Mouse (Mus musculus) layer of hippocampus, postnatal 25 days (tissue): ENCODE measurements around the gene Hoxb8. TPM values are rescaled to one million over a fixed set of nuclear protein-coding genes. Genes with fewer than 3 reads are reported as not detected.

Experiments used
- DNase-seq, 2 experiments: peaks; one replicate each; pipeline ENCODE4 v3.0.0; 2022; ENCODE audit warnings: mixed read lengths in 2 of 2, low spot score in 1 of 2; ENCODE audit errors: extremely low spot score in 1 of 2
- microRNA-seq, 2 experiments: library from miRNA; unstranded; fragments of <30 nt; microRNA quantifications; one replicate each; pipeline ENCODE4 v1.2.0; 2021
- total RNA-seq, 2 experiments: library from RNA; stranded (reverse); gene quantifications; 2 replicates each; pipeline ENCODE4 v1.2.3; 2021

Gene Hoxb8
- total RNA-seq, 2 experiments from 2014 or later: not detected

DNA sequence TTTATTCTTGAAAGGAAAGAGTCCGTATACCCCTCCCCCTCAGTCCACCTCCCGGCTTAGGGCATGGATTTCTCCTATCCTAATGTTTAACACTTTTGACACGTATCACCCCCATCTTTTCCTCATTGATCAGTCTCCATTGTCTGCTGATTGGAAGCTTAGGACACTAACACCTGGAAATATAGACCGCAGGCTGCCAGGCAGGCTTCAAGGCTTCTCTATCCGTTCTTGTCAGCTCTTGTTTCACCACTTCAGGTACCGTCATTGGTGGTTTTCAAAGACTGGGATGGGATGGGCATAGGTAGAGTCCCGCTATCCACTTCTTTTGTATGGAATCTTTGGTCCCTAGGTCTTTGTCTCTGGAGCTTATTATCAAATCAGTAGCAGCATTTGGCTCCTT lies 45.4 kb downstream of the Hoxb8 start:
- no peak for DNase-seq

DNA sequence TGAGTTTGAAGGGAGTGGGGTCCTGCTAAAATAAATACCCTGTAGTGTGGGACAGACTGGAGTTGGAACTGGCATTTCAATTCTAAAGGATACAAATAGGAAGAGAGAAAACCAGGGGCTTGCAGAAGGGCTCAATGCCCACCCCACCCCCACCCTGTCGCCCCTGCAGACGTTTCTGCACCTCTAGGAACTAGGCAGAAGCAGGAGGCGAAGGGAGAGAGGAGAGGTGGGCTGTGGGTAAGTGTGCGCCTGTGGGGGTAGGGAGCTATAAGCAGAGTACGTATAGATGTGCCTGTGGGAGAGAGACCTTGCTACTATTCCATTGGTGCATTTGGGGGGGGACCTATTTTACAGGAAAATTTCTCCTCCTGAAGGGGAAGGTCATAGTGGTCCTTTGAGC lies 46.0 kb downstream of the Hoxb8 start:
- DNase-seq: no peak

DNA sequence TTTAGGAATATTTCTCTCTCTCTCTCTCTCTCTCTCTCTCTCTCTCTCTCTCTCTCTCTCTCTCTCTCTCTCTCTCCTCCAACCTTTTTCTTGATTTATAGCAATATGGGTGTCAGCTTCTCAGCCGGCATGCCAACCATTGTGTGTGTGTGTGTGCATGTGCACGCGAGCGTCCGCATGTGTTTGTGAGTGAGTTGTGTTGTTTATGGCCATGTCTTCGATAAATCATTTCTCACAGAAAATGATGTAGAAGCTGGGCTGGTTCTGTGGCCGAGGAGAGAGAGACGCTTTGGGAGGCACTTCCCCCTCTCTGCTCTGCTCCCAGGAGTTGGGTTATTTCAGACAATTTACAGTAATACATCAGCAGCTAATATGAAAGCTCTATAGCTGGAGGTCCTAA lies 46.9 kb downstream of the Hoxb8 start:
- no peak for DNase-seq

DNA sequence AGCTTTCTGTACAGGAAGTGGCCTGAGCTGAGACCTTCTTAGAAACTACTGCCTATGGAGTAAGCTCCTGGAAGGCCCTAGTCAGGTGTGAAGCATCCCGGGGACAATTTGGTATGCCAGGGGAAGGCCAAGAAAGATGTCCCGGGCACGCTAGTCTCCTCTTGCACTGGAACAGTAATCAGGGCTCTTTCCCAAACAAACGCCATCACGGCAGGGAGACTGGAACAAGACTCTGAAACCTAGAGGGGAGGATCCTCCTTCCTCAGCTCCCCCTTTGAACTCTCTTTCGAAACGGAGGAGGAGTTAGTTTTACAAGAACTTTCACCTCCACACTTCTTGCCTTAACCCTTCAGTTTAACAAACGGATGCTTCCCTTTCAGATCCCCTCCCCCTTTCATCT lies 50.4 kb downstream of the Hoxb8 start:
- no peak for DNase-seq

DNA sequence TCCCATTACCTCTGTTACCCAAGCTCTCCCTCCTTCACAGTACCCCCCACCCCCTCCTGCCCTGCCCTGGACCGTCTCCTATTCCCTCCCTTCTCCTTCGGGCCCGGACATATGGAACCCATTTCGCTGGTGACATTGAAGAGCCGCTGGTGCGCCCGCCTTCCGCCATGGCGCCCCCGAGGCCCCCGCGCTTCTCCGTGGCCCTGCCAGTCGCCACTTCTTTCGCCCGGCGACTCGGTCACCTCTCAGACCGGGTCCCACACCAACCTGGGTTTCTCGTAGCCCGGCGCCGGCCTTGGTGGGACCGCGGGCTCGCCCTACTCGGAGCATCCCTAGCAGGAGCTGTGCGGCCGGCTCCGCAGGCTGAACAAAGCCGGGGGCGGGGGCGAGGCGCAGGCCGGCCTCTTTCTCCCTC lies 50.9 kb downstream of the Hoxb8 start:
- DNase-seq: no peak

DNA sequence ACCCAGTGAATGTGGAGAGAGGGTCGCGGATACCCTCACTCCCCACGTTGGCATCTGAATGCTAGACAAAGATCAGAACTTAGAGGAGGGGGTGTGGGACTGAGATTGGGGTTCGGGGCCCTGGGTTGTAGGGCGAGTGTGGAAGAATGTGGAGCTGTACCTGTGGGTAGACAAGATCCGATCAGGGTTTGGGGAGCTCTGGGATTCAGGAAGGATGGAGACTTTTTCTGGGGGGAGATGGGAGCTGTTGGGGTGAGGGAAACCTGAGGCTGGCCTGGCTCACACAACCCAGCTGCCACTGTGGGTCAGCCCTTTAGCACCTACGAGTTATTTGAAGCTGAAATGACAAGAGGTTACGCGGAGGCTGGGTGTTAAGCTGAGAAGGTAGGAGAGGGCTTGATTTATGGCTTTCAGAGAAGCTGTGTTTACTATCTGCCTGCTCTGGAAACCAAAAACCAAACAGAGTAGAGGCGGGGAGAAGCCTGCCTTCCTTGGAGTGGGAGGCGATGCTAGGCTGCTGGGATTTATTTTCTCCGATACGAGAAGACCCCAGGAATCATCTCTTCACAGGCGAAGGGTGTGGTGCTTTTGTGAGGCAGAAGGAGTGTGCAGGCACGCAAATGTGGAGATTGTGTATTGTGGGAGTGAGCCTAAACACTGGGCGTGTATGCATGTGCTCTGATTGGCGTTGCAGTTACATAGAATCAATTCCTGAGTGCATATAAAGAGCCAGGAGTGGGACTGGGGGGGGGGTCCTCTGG lies 51.7 kb downstream of the Hoxb8 start:
- DNase-seq: no peak

DNA sequence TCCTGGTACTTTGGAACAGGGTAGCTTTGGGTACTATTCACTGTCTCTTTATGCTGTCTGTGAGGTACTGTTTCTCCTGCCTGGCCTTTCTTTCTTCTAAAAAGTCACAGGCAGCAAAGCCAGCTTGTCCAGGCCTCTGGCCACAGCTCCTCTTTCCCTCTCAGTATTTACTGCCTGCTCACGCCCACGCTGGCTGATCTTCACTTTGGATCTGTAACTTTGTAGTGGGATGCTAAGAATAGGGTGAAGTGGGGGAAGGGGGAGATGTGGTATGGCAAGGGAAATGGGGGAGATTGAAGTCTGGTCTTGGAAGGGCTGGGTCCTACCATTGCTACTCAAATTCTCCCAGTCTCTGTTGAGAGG lies 52.3 kb downstream of the Hoxb8 start:
- DNase-seq: no peak

Small RNA genes within 50 kb of the gene (microRNA-seq; reads per million reads assigned to microRNA genes)
- gene Mir10a: 8.4 to 12.3 reads per million in 2 experiments
- 0 reads per million in 2 experiments for gene Mir196a-1

Other genes starting within 250 kb of the Hoxb8 start
- 100 to 1,000 TPM in 1 of 2 experiments, 10 to 100 TPM in 1; 99.8 to 103 TPM for gene Snf8, start 247.0 kb upstream of the Hoxb8 start, total RNA-seq
- 10 to 100 TPM; 51.6 to 58.2 TPM for gene Ube2z, start 216.5 kb upstream of the Hoxb8 start, total RNA-seq
- gene Atp5g1, start 206.2 kb upstream of the Hoxb8 start, total RNA-seq: 100 to 1,000 TPM; 430 to 475 TPM
- gene Calcoco2, start 169.9 kb upstream of the Hoxb8 start, total RNA-seq: not detected
- gene Ttll6, start 148.1 kb upstream of the Hoxb8 start, total RNA-seq: under 1 TPM; 0.12 to 0.40 TPM
- gene Hoxb13, start 87.6 kb upstream of the Hoxb8 start, total RNA-seq: not detected
- not detected for gene Hoxb9, start 10.4 kb upstream of the Hoxb8 start, total RNA-seq
- not detected for gene Hoxb7, start 4.7 kb downstream of the Hoxb8 start, total RNA-seq
- gene Hoxb6, start 10.6 kb downstream of the Hoxb8 start, total RNA-seq: not detected
- not detected for gene Hoxb5, start 21.4 kb downstream of the Hoxb8 start, total RNA-seq
- not detected for gene Hoxb4, start 36.4 kb downstream of the Hoxb8 start, total RNA-seq
- gene Hoxb3, start 41.4 kb downstream of the Hoxb8 start, total RNA-seq: not detected
- gene Hoxb2, start 68.6 kb downstream of the Hoxb8 start, total RNA-seq: not detected
- not detected for gene Hoxb1, start 83.8 kb downstream of the Hoxb8 start, total RNA-seq
- gene Skap1, start 182.7 kb downstream of the Hoxb8 start, total RNA-seq: 1 to 10 TPM; 1.2 to 1.3 TPM